In the genomic region with DNA sequence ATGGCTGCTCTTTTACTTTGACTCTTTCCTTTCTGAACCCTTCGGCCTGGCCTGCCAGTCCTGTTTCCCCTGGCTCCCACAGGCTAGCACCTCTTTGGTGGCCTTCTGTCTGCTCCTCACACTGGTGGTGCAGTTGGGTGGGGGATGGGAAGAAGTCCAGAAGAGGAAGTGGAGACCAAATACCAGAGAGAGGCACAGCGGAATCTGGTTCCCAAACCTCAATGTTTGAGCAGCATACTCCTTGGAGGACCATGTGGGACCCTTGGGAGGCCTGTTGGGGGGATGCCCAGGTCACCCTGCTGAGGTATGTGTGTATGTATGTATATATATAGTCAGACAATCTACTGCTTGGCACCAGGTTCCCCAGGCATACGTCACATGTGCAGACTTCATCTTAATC, we compare ENCODE assay signal across 11 mouse cellular contexts. TPM values are rescaled to one million over a fixed set of nuclear protein-coding genes. Genes with fewer than 3 reads are reported as not detected.
DNase-seq lines count a peak whose midpoint lies in the region; ATAC-seq lines count a peak whose summit lies in the region.
"Had no signal": no experiment of that assay in that cellular context is flagged by ENCODE, and none has a peak within 500 bp of the region (broad histone marks: within the 10 kb centered on the region; RNA-seq: fewer than 3 reads in every experiment).

No protein-coding gene starts in this region.

- H3K4me2 ChIP-seq in heart, embryonic 12.5 days, result no peak overlapping the region
- no peak overlapping the region for H3K4me2 ChIP-seq in forebrain, embryonic 11.5 days (ENCODE audit: low read depth, low read length, severe bottlenecking)
- H3K4me2 ChIP-seq: forebrain, embryonic 15.5 days had no signal

- H3K27me3 ChIP-seq in heart, embryonic 10.5 days (ENCODE audit: insufficient read depth, poor library complexity, severe bottlenecking), result no peaks in the 10 kb centered on the region
- H3K27me3 ChIP-seq in heart, embryonic 12.5 days (replicated peaks), result no peaks in the 10 kb centered on the region
- no peaks in the 10 kb centered on the region for H3K27me3 ChIP-seq in forebrain, embryonic 11.5 days (ENCODE audit: control insufficient read depth, insufficient read depth, low read length)
- H3K27me3 ChIP-seq: forebrain, embryonic 15.5 days had no signal

- no peak overlapping the region for H3K4me3 ChIP-seq in heart, embryonic 10.5 days
- H3K4me3 ChIP-seq in heart, embryonic 12.5 days, result no peak overlapping the region
- no peak overlapping the region for H3K4me3 ChIP-seq in macrophage (ENCODE audit: inconsistent target)
- H3K4me3 ChIP-seq in forebrain, embryonic 11.5 days (ENCODE audit: low read depth, low read length), result no peak overlapping the region
- H3K4me3 ChIP-seq: forebrain, embryonic 15.5 days had no signal

- no peak for ATAC-seq in heart, embryonic 12.5 days (ENCODE audit: insufficient number of reproducible peaks, low FRiP score)
- peak; percentile 21 for ATAC-seq in granulocyte monocyte progenitor cell, adult 5-6 weeks (replicated peaks; ENCODE audit: poor library complexity, severe bottlenecking)
- ATAC-seq in forebrain, embryonic 11.5 days (replicated peaks; ENCODE audit: low FRiP score), result no peak
- ATAC-seq: forebrain, embryonic 15.5 days had no signal

- no peaks in the 10 kb centered on the region for H3K36me3 ChIP-seq in heart, embryonic 10.5 days
- H3K36me3 ChIP-seq in heart, embryonic 12.5 days, result no peaks in the 10 kb centered on the region
- no peaks in the 10 kb centered on the region for H3K36me3 ChIP-seq in macrophage (ENCODE audit: inconsistent target)
- H3K36me3 ChIP-seq in forebrain, embryonic 11.5 days (ENCODE audit: control insufficient read depth, insufficient read depth, low read length), result no peaks in the 10 kb centered on the region
- H3K36me3 ChIP-seq: forebrain, embryonic 15.5 days had no signal

- no peak overlapping the region for H3K9ac ChIP-seq in heart, embryonic 12.5 days
- no peak overlapping the region for H3K9ac ChIP-seq in forebrain, embryonic 11.5 days (ENCODE audit: low read length)
- H3K9ac ChIP-seq: forebrain, embryonic 15.5 days; liver, embryonic 14.5 days had no signal

- 59% methylated on average over 3 of the region's 3 CpGs for WGBS in heart, embryonic 10.5 days
- 50% methylated on average over 3 of the region's 3 CpGs for WGBS in heart, embryonic 12.5 days
- WGBS in macrophage (ENCODE audit: missing documents), result 17% methylated on average over 3 of the region's 3 CpGs
- 93% methylated on average over 3 of the region's 3 CpGs for WGBS in forebrain, embryonic 11.5 days

- peak overlapping the region; percentile 83 for H3K27ac ChIP-seq in heart, embryonic 10.5 days
- no peak overlapping the region for H3K27ac ChIP-seq in heart, embryonic 12.5 days (ENCODE audit: poor library complexity, severe bottlenecking)
- peak overlapping the region; percentile 83 for H3K27ac ChIP-seq in macrophage
- H3K27ac ChIP-seq in forebrain, embryonic 11.5 days (ENCODE audit: low read depth, low read length), result no peak overlapping the region
- H3K27ac ChIP-seq: forebrain, embryonic 15.5 days; liver, embryonic 14.5 days had no signal

- H3K9me3 ChIP-seq in heart, embryonic 10.5 days, result peaks cover 3% of the 10 kb centered on the region; the same call in 1 of the 2 replicates
- peaks cover 6% of the 10 kb centered on the region for H3K9me3 ChIP-seq in heart, embryonic 12.5 days (replicated peaks)
- no peaks in the 10 kb centered on the region for H3K9me3 ChIP-seq in forebrain, embryonic 11.5 days (ENCODE audit: control insufficient read depth, low read length)
- H3K9me3 ChIP-seq: forebrain, embryonic 15.5 days had no signal

- peaks cover 44% of the 10 kb centered on the region for H3K4me1 ChIP-seq in heart, embryonic 10.5 days
- peaks cover 36% of the 10 kb centered on the region for H3K4me1 ChIP-seq in heart, embryonic 12.5 days (replicated peaks)
- no peaks in the 10 kb centered on the region for H3K4me1 ChIP-seq in forebrain, embryonic 11.5 days (replicated peaks; ENCODE audit: control insufficient read depth, insufficient read depth, low read length)

- no peaks in the 10 kb centered on the region for H3K79me2 ChIP-seq in macrophage (ENCODE audit: inconsistent target)

- no peak for DNase-seq in heart, embryonic 10.5 days (ENCODE audit: low spot score)
- DNase-seq in 416B (ENCODE audit: low read depth), result peak; percentile 77
- no peak for DNase-seq in forebrain, embryonic 11.5 days (ENCODE audit: low spot score)
- DNase-seq in cerebellum, adult 8-10 months, result no peak
- no peak for DNase-seq in left cerebral cortex, adult 11 months (ENCODE audit: low spot score)
- DNase-seq: right cerebral cortex, adult 18-20 months had no signal

RNA-seq across cellular contexts. Expression of gene Gm17334, which starts 21.0 kb away (rescaled TPM):
- not detected in 2 replicates for polyA plus RNA-seq in heart, embryonic 10.5 days (2016; fragmentation: Nextera tagmentation; extraction: Ambion mirVana)
- 0.22 TPM in 1 of 2 replicates, not detected in the other for polyA plus RNA-seq in heart, embryonic 12.5 days (2016; fragmentation: Nextera tagmentation; extraction: Ambion mirVana)
- total RNA-seq in granulocyte monocyte progenitor cell, adult 5-6 weeks (2014; fragmentation: Nextera tagmentation), result 2.5 and 4.8 TPM in 2 replicates
- total RNA-seq in granulocyte monocyte progenitor cell, adult 5-6 weeks (2017), result not detected in 2 replicates
- total RNA-seq in macrophage (2018; cell fraction: chromatin; rRNA removed), result 1 to 10 TPM in 12 of 26 experiments, under 1 TPM in 2, not detected in 12; 0.88 to 3.4 (median 1.3) TPM
- under 1 TPM in 8 of 26 experiments, not detected in 18; 0.14 to 0.42 (median 0.19) TPM for total RNA-seq in macrophage (2018; cell fraction: cytosol; rRNA removed)
- 1 to 10 TPM in 12 of 26 experiments, under 1 TPM in 3, not detected in 11; 0.53 to 5.5 (median 1.5) TPM for total RNA-seq in macrophage (2018; cell fraction: nucleus; rRNA removed)
- polyA plus RNA-seq in macrophage (2018), result not detected in 3 replicates
- not detected in 2 replicates for polyA plus RNA-seq in forebrain, embryonic 11.5 days (2014; fragmentation: Nextera tagmentation; extraction: Ambion mirVana)
- polyA plus RNA-seq: forebrain, embryonic 15.5 days; liver, embryonic 14.5 days had no signal

RNA-seq across cellular contexts. Expression of gene Irf1, which starts 24.2 kb away (rescaled TPM):
- 7.9 TPM in 2 replicates for polyA plus RNA-seq in heart, embryonic 10.5 days (2016; fragmentation: Nextera tagmentation; extraction: Ambion mirVana)
- 9.8 and 11.3 TPM in 2 replicates for polyA plus RNA-seq in heart, embryonic 12.5 days (2016; fragmentation: Nextera tagmentation; extraction: Ambion mirVana)
- 37.5 and 41.7 TPM in 2 replicates for total RNA-seq in granulocyte monocyte progenitor cell, adult 5-6 weeks (2014; fragmentation: Nextera tagmentation)
- 41.3 and 55.9 TPM in 2 replicates for total RNA-seq in granulocyte monocyte progenitor cell, adult 5-6 weeks (2017)
- 1,000 to 10,000 TPM in 16 of 26 experiments, 100 to 1,000 TPM in 10; 182 to 4,122 (median 1,484) TPM for total RNA-seq in macrophage (2018; cell fraction: chromatin; rRNA removed)
- 1,000 to 10,000 TPM in 3 of 26 experiments, 100 to 1,000 TPM in 20, 10 to 100 TPM in 3; 70.8 to 1,263 (median 454) TPM for total RNA-seq in macrophage (2018; cell fraction: cytosol; rRNA removed)
- total RNA-seq in macrophage (2018; cell fraction: nucleus; rRNA removed), result 1,000 to 10,000 TPM in 16 of 26 experiments, 100 to 1,000 TPM in 10; 125 to 4,136 (median 1,548) TPM
- polyA plus RNA-seq in macrophage (2018), result 39.6 to 162 TPM (median 77.3 TPM) in 3 replicates
- 4.0 and 4.3 TPM in 2 replicates for polyA plus RNA-seq in forebrain, embryonic 11.5 days (2014; fragmentation: Nextera tagmentation; extraction: Ambion mirVana)

Comparison
In these comparisons a context has a peak if more than half of its experiments do, and no peak if none do; other contexts are left out.
1. H3K27ac ChIP-seq: peak in heart, embryonic 10.5 days (single experiment) and macrophage (single experiment); none in heart, embryonic 12.5 days (single experiment) and forebrain, embryonic 11.5 days (single experiment).